Mouse (Mus musculus) embryonic fibroblast, embryonic 13.5 days (primary cell): ENCODE measurements around the gene Nup98. TPM values are rescaled to one million over a fixed set of nuclear protein-coding genes. Genes with fewer than 3 reads are reported as not detected.

Source experiments
- H3K27ac ChIP-seq: 2 replicates; pipeline ENCODE4 v1.5.1; 2012; ENCODE audit warnings: low read length, control low read depth, inconsistent platforms; ENCODE audit not compliant: insufficient read depth
- H3K4me1 ChIP-seq: 2 replicates; pipeline ENCODE4 v1.6.1; 2011; ENCODE audit warnings: low read length; ENCODE audit not compliant: control insufficient read depth, insufficient read depth
- H3K4me3 ChIP-seq: 2 replicates; pipeline ENCODE4 v1.5.1; 2011; ENCODE audit warnings: mild to moderate bottlenecking, control low read depth, low read length; ENCODE audit not compliant: insufficient read depth
- CTCF ChIP-seq: IDR thresholded peaks from 2 replicates; pipeline ENCODE4 v1.5.1; 2011; ENCODE audit warnings: mild to moderate bottlenecking, control low read depth, low read length, moderate library complexity, borderline replicate concordance; ENCODE audit not compliant: insufficient read depth
- POLR2A ChIP-seq: IDR thresholded peaks from 2 replicates; pipeline ENCODE4 v1.6.1; 2011; ENCODE audit warnings: low read depth, mild to moderate bottlenecking, control low read depth, low read length, moderate library complexity
- polyA plus RNA-seq: library from polyadenylated mRNA; stranded (reverse); fragments of >200 nt; gene quantifications from 2 replicates; pipeline ENCODE4 v1.2.4, GENCODE M21; 2011; ENCODE audit warnings: low read depth; ENCODE audit not compliant: missing spikeins, insufficient read length

Nup98 gene
- polyA plus RNA-seq, 1 experiment, result 79.6 TPM

GRCm38 (mm10) chr7:102137464-102137863, 72.5 kb downstream of the Nup98 start:
- Histone ChIP-seq H3K27ac (no peak overlapping the region), H3K4me1 (no peaks in the 10 kb centered on the region), H3K4me3 (no peak overlapping the region)
- TF ChIP-seq CTCF (peak; percentile 44; the same call in 1 of the 2 replicates), POLR2A (no peak)

- Histone ChIP-seq H3K4me1 (no peaks in the 10 kb centered on the region), H3K27ac (no peak overlapping the region), H3K4me3 (no peak overlapping the region)
- TF ChIP-seq POLR2A (no peak), CTCF (no peak)
Observed at GRCm38 (mm10) chr7:102132395-102132794, 77.6 kb downstream of the Nup98 start.

GRCm38 (mm10) chr7:102120326-102120725, 89.7 kb downstream of the Nup98 start:
- Histone ChIP-seq H3K4me3 (no peak overlapping the region), H3K27ac (no peak overlapping the region), H3K4me1 (no peaks in the 10 kb centered on the region)
- TF ChIP-seq CTCF, result no peak

- H3K4me1 ChIP-seq, result no peaks in the 10 kb centered on the region
- H3K4me3 ChIP-seq, result no peak overlapping the region
- TF ChIP-seq CTCF, result no peak
- H3K27ac ChIP-seq, result no peak overlapping the region
Observed at GRCm38 (mm10) chr7:102117382-102117781, 92.6 kb downstream of the Nup98 start.

GRCm38 (mm10) chr7:102116579-102117331, 93.2 kb downstream of the Nup98 start, which contains the start of gene Chrna10:
Gene Chrna10 (minus strand): TSS chr7:102116828.
- TF ChIP-seq POLR2A (no peak), CTCF (no peak)
- Histone ChIP-seq H3K4me3 (no peak within 1 kb of the TSS), H3K4me1 (no peaks in the 10 kb centered on the region), H3K27ac (no peak within 1 kb of the TSS)

GRCm38 (mm10) chr7:102113151-102113729, 96.7 kb downstream of the Nup98 start:
- no peak for TF ChIP-seq POLR2A
- TF ChIP-seq CTCF, result no peak
- Histone ChIP-seq H3K4me1 (no peaks in the 10 kb centered on the region), H3K27ac (no peak overlapping the region), H3K4me3 (no peak overlapping the region)

- no peaks in the 10 kb centered on the region for H3K4me1 ChIP-seq
- no peak overlapping the region for H3K27ac ChIP-seq
- no peak overlapping the region for H3K4me3 ChIP-seq
- TF ChIP-seq POLR2A (no peak), CTCF (no peak)
Observed at GRCm38 (mm10) chr7:102109746-102110145, 100.2 kb downstream of the Nup98 start.

- no peak for TF ChIP-seq POLR2A
- no peak for TF ChIP-seq CTCF
- H3K27ac ChIP-seq, result no peak within 1 kb of the TSS
- H3K4me3 ChIP-seq, result no peak within 1 kb of the TSS
- H3K4me1 ChIP-seq, result no peaks in the 10 kb centered on the region
Observed at GRCm38 (mm10) chr7:102109171-102109570, 100.8 kb downstream of the Nup98 start, which contains the start of gene Art5. Gene Art5 (minus strand): TSS chr7:102109489.

- no peak for TF ChIP-seq POLR2A
- TF ChIP-seq CTCF, result no peak
- Histone ChIP-seq H3K4me1 (no peaks in the 10 kb centered on the region), H3K27ac (no peak overlapping the region), H3K4me3 (no peak overlapping the region)
Observed at GRCm38 (mm10) chr7:102108206-102108605, 101.8 kb downstream of the Nup98 start.

GRCm38 (mm10) chr7:102106700-102107141, 103.3 kb downstream of the Nup98 start:
- Histone ChIP-seq H3K27ac (no peak overlapping the region), H3K4me1 (no peaks in the 10 kb centered on the region), H3K4me3 (no peak overlapping the region)
- TF ChIP-seq POLR2A, result no peak
- TF ChIP-seq CTCF, result no peak
